Mouse (Mus musculus): ENCODE data around the gene Gm20716.

- TF ChIP-seq CTCF (IDR thresholded peaks at IDR 0.05; ENCODE audit: low read depth) (no peak), EP300 (IDR thresholded peaks at IDR 0.05; ENCODE audit: low read depth) (no peak)
Observed at GRCm38 (mm10) chr2:168145437-168145836, 84.7 kb downstream of the Gm20716 start.
